Mouse (Mus musculus) ovary, adult 2 months (tissue): ENCODE data around the gene C2cd4c. TPM values are rescaled to one million over a fixed set of nuclear protein-coding genes. Genes with fewer than 3 reads are reported as not detected.

ENCODE experiments used
- polyA plus RNA-seq: library from polyadenylated mRNA; depleted of rRNA; stranded (reverse); fragments of >200 nt; gene quantifications from 2 replicates; pipeline ENCODE4 v1.2.3, GENCODE M21; 2012; rRNA removed

The C2cd4c gene
- polyA plus RNA-seq: 1.0 and 1.1 TPM in 2 replicates

DNA sequence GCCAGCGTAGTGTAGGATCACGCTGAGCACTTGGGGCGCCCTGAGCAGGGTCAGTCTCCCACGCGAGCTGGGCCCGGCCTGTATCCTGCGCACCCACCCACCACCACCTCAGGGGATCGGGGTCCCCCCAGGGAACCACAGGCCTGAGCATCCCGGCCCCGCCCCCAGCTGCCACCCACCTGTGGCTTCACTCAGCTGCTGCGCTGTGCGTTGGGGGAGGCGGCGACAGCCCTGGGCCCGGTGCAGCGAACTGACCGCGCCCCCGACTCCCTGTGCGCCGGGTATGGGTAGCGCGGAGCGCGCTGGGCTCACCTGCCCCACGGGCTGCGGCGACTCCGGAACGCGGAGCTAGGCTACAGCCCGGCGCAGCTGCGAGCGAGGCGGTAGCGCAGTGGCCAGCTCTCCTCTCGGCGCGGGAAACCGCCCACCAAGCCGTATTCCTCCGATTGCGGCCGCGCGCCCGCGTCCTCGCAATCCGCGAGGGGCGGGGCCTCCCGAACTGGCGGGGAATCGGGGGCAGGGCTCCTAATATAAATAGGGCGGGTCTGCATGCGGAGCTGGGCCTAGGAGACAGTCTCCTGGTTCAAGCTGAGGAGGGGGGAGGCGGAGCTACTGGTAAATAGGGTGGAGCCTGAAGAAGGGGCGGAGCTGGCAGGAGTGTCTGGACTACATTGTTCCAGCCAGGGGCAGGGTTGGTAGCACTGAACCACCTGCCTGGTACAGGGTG, at the start of gene C2cd4c:
C2cd4c (minus strand) TSS at position 448 of the 727 bp plus-strand sequence.

DNA sequence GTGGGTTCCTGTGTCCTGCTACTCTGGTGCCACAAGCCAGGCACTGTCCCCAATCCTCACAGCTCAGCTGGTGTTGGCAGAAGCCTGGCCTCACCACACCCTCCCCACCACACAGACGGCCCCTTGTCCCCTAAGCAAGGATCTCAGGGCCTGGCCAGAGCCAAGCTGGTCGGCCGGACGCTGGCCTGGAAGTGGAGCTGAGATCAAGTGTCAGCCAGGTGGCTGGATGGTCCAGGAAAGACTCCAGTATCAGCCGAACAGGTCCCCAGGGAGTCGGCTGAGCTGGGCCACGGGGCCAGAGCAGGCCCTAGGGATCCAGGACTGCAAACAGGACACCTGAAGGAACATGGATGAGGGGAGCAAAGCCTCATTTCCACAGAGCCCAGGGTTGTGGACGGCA, 31.9 kb upstream of the C2cd4c start, which contains the start of gene Odf3l2:
Odf3l2 (minus strand) TSS at position 28 of the 400 bp plus-strand sequence.

DNA sequence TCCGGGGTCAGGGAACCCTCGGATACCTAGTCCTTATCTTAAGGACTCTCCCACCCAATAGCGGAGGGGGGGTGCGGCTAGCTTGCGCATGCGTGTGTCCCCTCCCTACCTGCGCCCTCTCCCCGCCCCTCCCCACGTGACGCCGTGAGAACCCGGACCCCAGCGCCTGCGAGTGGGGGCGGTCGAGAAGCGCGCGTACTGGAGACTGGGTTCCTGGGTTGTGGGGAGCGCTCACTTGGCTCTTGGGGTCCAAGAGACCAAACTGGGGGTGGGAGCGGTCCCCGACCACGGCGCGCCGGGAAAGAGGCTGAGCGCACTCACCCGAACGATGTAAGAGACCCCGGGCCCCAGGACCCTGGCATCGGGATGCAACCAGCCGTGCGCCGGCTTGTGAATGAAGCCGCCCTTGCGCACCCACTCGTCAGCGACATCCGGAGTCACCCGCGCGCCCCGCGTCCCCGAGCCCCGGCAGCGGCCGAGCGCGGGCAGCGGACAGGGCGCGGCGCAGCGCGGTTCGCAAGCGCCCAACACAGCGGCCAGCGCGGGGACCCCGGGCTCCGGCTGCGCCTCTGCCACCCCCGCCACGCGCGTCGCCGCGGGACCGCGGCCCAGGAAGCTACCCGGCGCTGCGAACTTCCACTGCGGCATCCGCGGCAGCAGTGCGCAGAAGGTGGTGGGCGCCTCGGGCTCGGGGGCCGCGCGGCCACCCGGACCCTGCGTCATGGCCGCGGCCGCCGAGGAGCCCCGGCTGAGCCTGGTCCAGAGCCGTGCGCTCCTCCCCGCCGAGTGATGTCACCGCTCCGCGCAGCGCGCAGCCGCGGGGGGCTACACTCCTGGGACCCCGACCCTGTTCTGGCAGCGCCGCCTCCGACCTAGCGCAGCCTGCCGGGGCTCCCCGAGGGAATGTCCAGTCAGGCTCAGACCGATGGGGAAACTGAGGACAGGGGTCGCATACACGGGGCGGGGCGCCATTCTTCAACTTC, 23.6 kb upstream of the C2cd4c start, which contains the start of gene Shc2:
Shc2 (minus strand) TSS at position 791 of the 983 bp plus-strand sequence.

DNA sequence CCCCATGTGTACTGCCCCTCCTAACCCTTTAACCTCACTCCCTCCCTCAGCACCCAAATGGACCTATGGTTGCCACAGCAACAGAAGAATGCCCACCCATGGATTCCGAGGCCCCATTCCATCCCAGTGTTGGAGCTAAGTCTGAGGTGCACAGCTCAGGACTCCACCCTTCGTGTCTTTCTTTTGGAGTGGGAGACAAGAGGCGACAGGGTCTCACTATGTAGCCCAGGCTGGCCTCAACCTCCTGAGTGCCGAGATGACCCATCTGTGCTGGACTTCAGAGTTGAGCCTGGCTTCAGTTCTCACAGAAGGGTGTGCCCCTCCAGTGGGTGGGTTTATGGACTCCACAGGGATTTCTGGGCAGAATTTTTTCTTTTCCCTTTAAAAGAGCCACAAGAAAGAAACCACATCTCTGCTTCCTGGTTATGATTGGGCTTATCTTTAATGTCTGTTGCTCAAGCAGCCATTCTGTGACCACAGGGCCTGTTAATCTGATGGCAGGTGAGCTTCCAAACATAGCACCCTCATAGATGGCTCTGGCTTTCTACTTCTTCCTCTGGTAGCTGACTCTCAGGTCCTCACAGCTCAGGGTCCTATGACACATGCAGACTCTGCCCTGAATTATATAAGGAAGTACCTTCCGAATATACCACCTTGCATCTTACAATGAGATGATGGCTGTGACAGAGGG, 26.6 kb downstream of the C2cd4c start, which contains the start of gene Theg:
Theg (minus strand) TSS at position 271 of the 691 bp plus-strand sequence.

Other genes starting within 250 kb of the C2cd4c start
- gene Vmn2r83, start 145.3 kb downstream of the C2cd4c start, polyA plus RNA-seq: not detected in 2 replicates
- 46.8 and 52.3 TPM in 2 replicates for gene Plpp2, start 80.2 kb downstream of the C2cd4c start, polyA plus RNA-seq
- 205 and 206 TPM in 2 replicates for gene Mier2, start 58.8 kb downstream of the C2cd4c start, polyA plus RNA-seq
- gene Theg, start 26.7 kb downstream of the C2cd4c start, polyA plus RNA-seq: not detected in 2 replicates
- gene Shc2, start 23.9 kb upstream of the C2cd4c start, polyA plus RNA-seq: 23.4 and 27.1 TPM in 2 replicates
- not detected in 2 replicates for gene Odf3l2, start 31.7 kb upstream of the C2cd4c start, polyA plus RNA-seq
- gene Madcam1, start 50.5 kb upstream of the C2cd4c start, polyA plus RNA-seq: 0.37 and 0.41 TPM in 2 replicates
- 157 and 195 TPM in 2 replicates for gene Tpgs1, start 55.3 kb upstream of the C2cd4c start, polyA plus RNA-seq
- gene Cdc34, start 68.2 kb upstream of the C2cd4c start, polyA plus RNA-seq: 105 and 140 TPM in 2 replicates
- 0.38 and 0.59 TPM in 2 replicates for gene Gzmm, start 75.0 kb upstream of the C2cd4c start, polyA plus RNA-seq
- 812 and 1,288 TPM in 2 replicates for gene Bsg, start 90.5 kb upstream of the C2cd4c start, polyA plus RNA-seq
- gene Hcn2, start 102.6 kb upstream of the C2cd4c start, polyA plus RNA-seq: 15.6 and 16.5 TPM in 2 replicates
- 87.5 and 91.0 TPM in 2 replicates for gene Polrmt, start 132.6 kb upstream of the C2cd4c start, polyA plus RNA-seq
- 0.14 TPM in 1 of 2 replicates, not detected in the other for gene Fgf22, start 141.1 kb upstream of the C2cd4c start, polyA plus RNA-seq
- gene Rnf126, start 152.9 kb upstream of the C2cd4c start, polyA plus RNA-seq: 308 and 375 TPM in 2 replicates
- gene Fstl3, start 163.2 kb upstream of the C2cd4c start, polyA plus RNA-seq: 44.1 and 45.1 TPM in 2 replicates
- gene Prss57, start 176.9 kb upstream of the C2cd4c start, polyA plus RNA-seq: 0.20 and 0.37 TPM in 2 replicates
- 90.7 and 101 TPM in 2 replicates for gene Palm, start 179.5 kb upstream of the C2cd4c start, polyA plus RNA-seq
- gene Misp, start 207.0 kb upstream of the C2cd4c start, polyA plus RNA-seq: 5.1 and 6.2 TPM in 2 replicates
- gene Ptbp1, start 240.4 kb upstream of the C2cd4c start, polyA plus RNA-seq: 420 and 461 TPM in 2 replicates